Mouse (Mus musculus): ENCODE measurements around the gene Ckm.

DNA sequence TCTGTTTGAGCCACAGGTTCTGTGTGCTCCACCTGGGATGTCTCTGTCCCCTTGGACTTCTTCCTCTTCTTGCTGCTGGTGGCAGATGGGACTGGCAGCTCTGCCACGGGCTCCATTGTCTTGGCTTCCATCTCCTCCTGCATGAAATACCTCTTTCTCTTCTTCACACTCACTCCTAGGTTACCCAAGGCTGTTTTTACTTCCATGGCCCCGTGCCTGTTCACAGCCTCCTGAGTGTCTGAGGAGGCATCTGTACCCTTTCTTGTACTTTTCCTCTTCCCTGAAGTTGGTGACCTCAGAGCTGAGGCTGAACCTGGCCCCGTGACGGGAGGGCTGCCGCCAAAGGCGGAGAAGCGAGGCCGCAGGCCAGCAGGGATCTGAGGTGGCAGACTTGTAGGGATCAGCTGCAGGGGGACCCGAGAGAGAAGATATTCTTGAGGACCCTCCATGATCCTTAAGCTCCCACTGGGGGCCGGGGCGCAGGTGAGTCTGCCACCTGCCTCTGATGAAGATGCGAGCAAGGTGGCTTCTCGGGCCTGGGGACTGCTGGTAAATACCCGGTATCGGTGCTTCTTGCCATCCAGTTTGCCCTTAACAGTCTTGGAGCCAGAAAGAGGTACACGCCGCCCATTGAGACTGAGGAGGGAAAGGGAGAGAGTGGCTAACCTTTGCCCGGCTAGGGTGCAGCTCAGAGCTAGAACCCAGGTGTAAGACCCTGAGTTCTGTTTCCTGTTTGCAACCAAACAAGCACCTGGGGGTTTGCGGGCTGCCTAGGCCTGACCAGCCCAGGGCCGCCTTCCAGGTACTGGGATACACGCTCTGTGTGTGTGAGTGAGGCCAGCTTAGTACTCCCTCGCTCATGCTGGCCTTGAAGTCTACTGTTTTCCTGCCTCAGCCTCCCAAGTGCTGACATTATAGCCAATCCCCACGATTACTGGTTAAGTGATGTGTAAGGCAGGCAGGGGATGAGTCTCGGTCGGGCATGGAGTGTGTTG is 46.9 kb upstream of the Ckm start:
- TF ChIP-seq POLR2A (IDR thresholded peaks at IDR 0.05; ENCODE audit: extremely low read depth, insufficient read depth, low read length) (no peak), CTCF (IDR thresholded peaks at IDR 0.05; ENCODE audit: extremely low read depth, insufficient read depth, low read length) (no peak)

Measured in cortical plate, adult 2 months (tissue).